Mouse (Mus musculus): ENCODE data around the gene Pank2. TPM values are rescaled to one million over a fixed set of nuclear protein-coding genes. Genes with fewer than 3 reads are reported as not detected.

Pank2 gene
- polyA plus RNA-seq, 1 experiment from 2014 or later = 23.6 TPM

- WGBS = 93% methylated on average over 3 of the region's 3 CpGs
- no peak for ATAC-seq (ENCODE audit: low FRiP score)
- Histone ChIP-seq H3K27ac (replicated peaks) (no peak overlapping the region), H3K36me3 (no peaks in the 10 kb centered on the region), H3K27me3 (replicated peaks) (no peaks in the 10 kb centered on the region), H3K4me3 (replicated peaks) (no peak overlapping the region), H3K4me2 (no peak overlapping the region), H3K9ac (replicated peaks) (no peak overlapping the region), H3K4me1 (no peaks in the 10 kb centered on the region), H3K9me3 (replicated peaks) (no peaks in the 10 kb centered on the region)
Measured at GRCm38 (mm10) chr2:131330548-131330947, 68.3 kb downstream of the Pank2 start.

DNA sequence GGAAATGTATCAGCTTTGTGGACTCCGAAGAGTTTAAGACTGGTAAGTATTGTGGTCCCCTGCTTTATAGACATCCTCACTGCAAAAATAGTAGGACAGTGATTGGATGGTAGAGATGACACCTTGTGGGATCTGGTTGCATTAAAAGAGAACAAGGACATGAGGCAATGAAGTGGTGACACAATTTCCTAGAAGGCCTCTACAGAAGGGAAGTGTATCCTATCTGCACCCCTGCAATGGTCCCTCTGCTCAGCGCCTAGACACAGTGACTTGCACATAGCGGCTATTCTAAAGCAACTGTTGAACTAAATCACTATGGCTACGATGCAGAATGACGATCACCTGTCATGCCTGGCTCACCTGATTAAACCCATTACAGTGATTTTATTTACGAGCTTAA, 75.3 kb downstream of the Pank2 start:
- H3K36me3 ChIP-seq = no peaks in the 10 kb centered on the region
- WGBS = 73% methylated on average over 6 of the region's 6 CpGs
- no peak overlapping the region for H3K4me3 ChIP-seq (replicated peaks)
- H3K9me3 ChIP-seq (replicated peaks) = no peaks in the 10 kb centered on the region
- H3K4me1 ChIP-seq = no peaks in the 10 kb centered on the region; the same call in 1 of the 2 replicates
- H3K27me3 ChIP-seq (replicated peaks) = no peaks in the 10 kb centered on the region
- ATAC-seq (ENCODE audit: low FRiP score) = no peak
- H3K27ac ChIP-seq (replicated peaks) = no peak overlapping the region
- H3K9ac ChIP-seq (replicated peaks) = no peak overlapping the region
- H3K4me2 ChIP-seq = no peak overlapping the region

GRCm38 (mm10) chr2:131344449-131344848, 82.2 kb downstream of the Pank2 start:
- Histone ChIP-seq H3K4me3 (replicated peaks) (no peak overlapping the region), H3K27me3 (replicated peaks) (no peaks in the 10 kb centered on the region), H3K36me3 (no peaks in the 10 kb centered on the region), H3K9ac (replicated peaks) (no peak overlapping the region), H3K27ac (replicated peaks) (no peak overlapping the region), H3K9me3 (replicated peaks) (no peaks in the 10 kb centered on the region), H3K4me2 (no peak overlapping the region), H3K4me1 (peaks cover 12% of the 10 kb centered on the region)
- ATAC-seq (ENCODE audit: low FRiP score) = no peak
- WGBS = 53% methylated on average over 3 of the region's 3 CpGs

GRCm38 (mm10) chr2:131345556-131345955, 83.3 kb downstream of the Pank2 start:
- Histone ChIP-seq H3K36me3 (no peaks in the 10 kb centered on the region), H3K4me3 (replicated peaks) (no peak overlapping the region), H3K9me3 (replicated peaks) (no peaks in the 10 kb centered on the region), H3K4me2 (no peak overlapping the region), H3K9ac (replicated peaks) (no peak overlapping the region), H3K4me1 (peaks cover 18% of the 10 kb centered on the region), H3K27ac (replicated peaks) (no peak overlapping the region), H3K27me3 (replicated peaks) (no peaks in the 10 kb centered on the region)
- ATAC-seq (ENCODE audit: low FRiP score) = no peak
- 39% methylated on average over 3 of the region's 3 CpGs for WGBS

Small RNA genes lying within 50 kb of the gene (microRNA-seq; reads per million reads assigned to microRNA genes)
- 39.1 reads per million, percentile 40 among the genes with 10 or more reads in this experiment for gene Mir103-2

Other genes with a start within 250 kb of the Pank2 start
- 46.4 and 52.1 TPM in 2 replicates for gene Gfra4, start 219.4 kb upstream of the Pank2 start, polyA plus RNA-seq (2015; fragmentation: Nextera tagmentation; extraction: Ambion mirVana)
- gene Adam33, start 198.7 kb upstream of the Pank2 start, polyA plus RNA-seq (2015; fragmentation: Nextera tagmentation; extraction: Ambion mirVana) = 2.0 and 2.9 TPM in 2 replicates
- 0.23 and 0.36 TPM in 2 replicates for gene Siglec1, start 175.7 kb upstream of the Pank2 start, polyA plus RNA-seq (2015; fragmentation: Nextera tagmentation; extraction: Ambion mirVana)
- 6.0 and 7.7 TPM in 2 replicates for gene Hspa12b, start 135.2 kb upstream of the Pank2 start, polyA plus RNA-seq (2015; fragmentation: Nextera tagmentation; extraction: Ambion mirVana)
- gene Gm11037, start 129.0 kb upstream of the Pank2 start, polyA plus RNA-seq (2015; fragmentation: Nextera tagmentation; extraction: Ambion mirVana) = not detected in 2 replicates
- 79.1 and 83.2 TPM in 2 replicates for gene 1700037H04Rik, start 102.4 kb upstream of the Pank2 start, polyA plus RNA-seq (2015; fragmentation: Nextera tagmentation; extraction: Ambion mirVana)
- 11.5 and 12.6 TPM in 2 replicates for gene Cenpb, start 82.4 kb upstream of the Pank2 start, polyA plus RNA-seq (2015; fragmentation: Nextera tagmentation; extraction: Ambion mirVana)
- gene Cdc25b, start 75.5 kb upstream of the Pank2 start, polyA plus RNA-seq (2015; fragmentation: Nextera tagmentation; extraction: Ambion mirVana) = 21.0 and 31.3 TPM in 2 replicates
- gene Spef1, start 75.2 kb upstream of the Pank2 start, polyA plus RNA-seq (2015; fragmentation: Nextera tagmentation; extraction: Ambion mirVana) = 7.6 and 8.0 TPM in 2 replicates
- gene Ap5s1, start 55.4 kb upstream of the Pank2 start, polyA plus RNA-seq (2015; fragmentation: Nextera tagmentation; extraction: Ambion mirVana) = 33.6 and 35.2 TPM in 2 replicates
- 6.4 and 9.0 TPM in 2 replicates for gene Mavs, start 28.4 kb upstream of the Pank2 start, polyA plus RNA-seq (2015; fragmentation: Nextera tagmentation; extraction: Ambion mirVana)
- gene Rnf24, start 90.4 kb downstream of the Pank2 start, polyA plus RNA-seq (2015; fragmentation: Nextera tagmentation; extraction: Ambion mirVana) = 13.2 and 14.9 TPM in 2 replicates
- gene Smox, start 229.0 kb downstream of the Pank2 start, polyA plus RNA-seq (2015; fragmentation: Nextera tagmentation; extraction: Ambion mirVana) = 48.7 and 51.9 TPM in 2 replicates

All from neural tube, embryonic 15.5 days (tissue).